Mouse (Mus musculus) E14TG2a.4 (cell line): ENCODE measurements around the gene Hgd.

ENCODE experiments used
- CTCF ChIP-seq: conservative IDR thresholded peaks from 2 replicates; pipeline ENCODE4 v1.5.1; 2014; ENCODE audit warnings: low read length
- NANOG ChIP-seq: IDR thresholded peaks from 2 replicates; pipeline ENCODE4 v1.6.1; 2014; ENCODE audit warnings: borderline replicate concordance, low read length, mixed read lengths
- POU5F1 ChIP-seq: IDR thresholded peaks from 2 replicates; pipeline ENCODE4 v1.6.1; 2014; ENCODE audit warnings: low read length, borderline replicate concordance

- TF ChIP-seq CTCF, result no peak
- TF ChIP-seq NANOG, result no peak
- TF ChIP-seq POU5F1, result no peak
Measured at GRCm38 (mm10) chr16:37676024-37676676, 96.2 kb downstream of the Hgd start.
